Mouse (Mus musculus) lung, embryonic 14.5 days (tissue): Measurements from ENCODE around the gene Sorcs2. TPM values are rescaled to one million over a fixed set of nuclear protein-coding genes. Genes with fewer than 3 reads are reported as not detected.
A peak's percentile ranks its signal among the peaks of the same experiment; 100 is the strongest.

ENCODE experiments used
- ATAC-seq: fragments of 200-750 bp; cut with Nextera tagmentation; 2 replicates; pipeline ENCODE4 v1.8.0; 2017; ENCODE audit warnings: mild to moderate bottlenecking, moderate TSS enrichment, moderate library complexity; ENCODE audit not compliant: insufficient read depth
- DNase-seq: peaks from one replicate; pipeline ENCODE4 v3.0.0-alpha.2; 2015
- H3K27ac ChIP-seq: fragments of 300-500 bp; sonication (generic); 2 replicates; pipeline ENCODE4 v1.5.1; 2014; ENCODE audit warnings: low read depth, mild to moderate bottlenecking, moderate library complexity
- H3K27me3 ChIP-seq: fragments of 300-500 bp; sonication (generic); 2 replicates; pipeline ENCODE4 v1.6.1; 2014; ENCODE audit warnings: low read length, control low read depth; ENCODE audit not compliant: insufficient read depth
- H3K36me3 ChIP-seq: fragments of 300-500 bp; sonication (generic); 2 replicates; pipeline ENCODE4 v1.6.1; 2014; ENCODE audit warnings: control low read depth; ENCODE audit not compliant: insufficient read depth
- H3K4me1 ChIP-seq: fragments of 300-500 bp; sonication (generic); 2 replicates; pipeline ENCODE4 v1.6.1; 2014; ENCODE audit warnings: antibody characterized with exemption, control low read depth; ENCODE audit not compliant: insufficient read depth
- H3K4me2 ChIP-seq: fragments of 300-500 bp; sonication (generic); 2 replicates; pipeline ENCODE4 v1.6.1; 2014; ENCODE audit warnings: mild to moderate bottlenecking
- H3K4me3 ChIP-seq: fragments of 300-500 bp; sonication (generic); 2 replicates; pipeline ENCODE4 v1.5.1; 2014; ENCODE audit warnings: low read depth, low read length
- H3K9ac ChIP-seq: fragments of 300-500 bp; sonication (generic); 2 replicates; pipeline ENCODE4 v1.6.1; 2014
- H3K9me3 ChIP-seq: fragments of 300-500 bp; sonication (generic); 2 replicates; pipeline ENCODE4 v1.6.1; 2016; ENCODE audit warnings: low read depth, low read length, control low read depth
- CTCF ChIP-seq: IDR thresholded peaks from 2 replicates; pipeline ENCODE4 v1.5.1; 2016; ENCODE audit warnings: antibody characterized with exemption, low read depth
- WGBS: fragments of 180-500 bp; shearing (Covaris S2); extraction: QIAGEN DNeasy Blood & Tissue Kit; methylation state at CpG from one replicate; pipeline ENCODE4 v1.1.7; 2014; 5-methylcytosine and 5-hydroxymethylcytosine counted together
- polyA plus RNA-seq: library from polyadenylated mRNA; unstranded; fragments of >200 nt; fragmentation: Nextera tagmentation; extraction: Ambion mirVana; gene quantifications from 2 replicates; pipeline ENCODE4 v1.2.1, GENCODE M21; 2014

The Sorcs2 gene
- polyA plus RNA-seq, 1 experiment from 2014 or later = 20.6 TPM

GRCm38 (mm10) chr5:36006106-36006505, 391.8 kb downstream of the Sorcs2 start:
- no peak for TF ChIP-seq CTCF
- Histone ChIP-seq H3K4me1 (no peaks in the 10 kb centered on the region), H3K27ac (no peak overlapping the region), H3K36me3 (peaks cover 12% of the 10 kb centered on the region), H3K9me3 (no peaks in the 10 kb centered on the region), H3K4me3 (no peak overlapping the region), H3K27me3 (no peaks in the 10 kb centered on the region), H3K9ac (no peak overlapping the region), H3K4me2 (no peak overlapping the region)
- 63% methylated on average over 8 of the region's 8 CpGs for WGBS
- DNase-seq = no peak
- no peak for ATAC-seq

- H3K27ac ChIP-seq = no peak overlapping the region
- ATAC-seq = no peak
- no peak for TF ChIP-seq CTCF
- H3K36me3 ChIP-seq = peaks cover 34% of the 10 kb centered on the region
- no peaks in the 10 kb centered on the region for H3K27me3 ChIP-seq
- no peak overlapping the region for H3K4me3 ChIP-seq
- H3K9me3 ChIP-seq = no peaks in the 10 kb centered on the region
- WGBS = 66% methylated on average over 10 of the region's 10 CpGs
- no peak overlapping the region for H3K4me2 ChIP-seq
- DNase-seq = no peak
- H3K4me1 ChIP-seq = no peaks in the 10 kb centered on the region
- H3K9ac ChIP-seq = no peak overlapping the region
Observed at GRCm38 (mm10) chr5:36003797-36004196, 394.1 kb downstream of the Sorcs2 start.

- H3K4me1 ChIP-seq = no peaks in the 10 kb centered on the region
- no peak overlapping the region for H3K9ac ChIP-seq
- H3K9me3 ChIP-seq = no peaks in the 10 kb centered on the region
- H3K36me3 ChIP-seq = peaks cover 72% of the 10 kb centered on the region
- H3K27me3 ChIP-seq = no peaks in the 10 kb centered on the region
- no peak overlapping the region for H3K27ac ChIP-seq
- DNase-seq (no peak), ATAC-seq (no peak)
- no peak overlapping the region for H3K4me2 ChIP-seq
- TF ChIP-seq CTCF = no peak
- 84% methylated on average over 11 of the region's 11 CpGs for WGBS
- H3K4me3 ChIP-seq = no peak overlapping the region
Observed at GRCm38 (mm10) chr5:35989986-35990735, 407.8 kb downstream of the Sorcs2 start.

GRCm38 (mm10) chr5:35989506-35989905, 408.4 kb downstream of the Sorcs2 start:
- Histone ChIP-seq H3K4me3 (no peak overlapping the region), H3K27me3 (no peaks in the 10 kb centered on the region), H3K9me3 (no peaks in the 10 kb centered on the region), H3K4me1 (no peaks in the 10 kb centered on the region), H3K27ac (no peak overlapping the region), H3K9ac (no peak overlapping the region), H3K36me3 (peaks cover 78% of the 10 kb centered on the region), H3K4me2 (no peak overlapping the region)
- WGBS = 84% methylated on average over 6 of the region's 6 CpGs
- ATAC-seq (no peak), DNase-seq (no peak)
- no peak for TF ChIP-seq CTCF

- TF ChIP-seq CTCF = no peak
- Histone ChIP-seq H3K4me3 (no peak overlapping the region), H3K9me3 (no peaks in the 10 kb centered on the region)
Observed at GRCm38 (mm10) chr5:35988085-35988484, 409.9 kb downstream of the Sorcs2 start.

GRCm38 (mm10) chr5:35985611-35986010, 412.3 kb downstream of the Sorcs2 start:
- H3K36me3 ChIP-seq = peaks cover 72% of the 10 kb centered on the region

More at GRCm38 (mm10) chr5:35988085-35988484, 409.9 kb downstream of the Sorcs2 start:
- Histone ChIP-seq H3K27ac (no peak overlapping the region), H3K9ac (no peak overlapping the region), H3K36me3 (peaks cover 78% of the 10 kb centered on the region), H3K27me3 (no peaks in the 10 kb centered on the region), H3K4me1 (no peaks in the 10 kb centered on the region), H3K4me2 (no peak overlapping the region)
- DNase-seq = no peak
- no peak for ATAC-seq
- WGBS = 93% methylated on average over 8 of the region's 8 CpGs

GRCm38 (mm10) chr5:35981976-35982375, 416.0 kb downstream of the Sorcs2 start:
- 39% methylated on average over 4 of the region's 4 CpGs for WGBS
- ATAC-seq = peak; percentile 48; the same call in 1 of the 2 replicates
- Histone ChIP-seq H3K36me3 (peaks cover 72% of the 10 kb centered on the region), H3K4me1 (no peaks in the 10 kb centered on the region), H3K9me3 (no peaks in the 10 kb centered on the region), H3K27ac (no peak overlapping the region), H3K9ac (no peak overlapping the region), H3K4me2 (no peak overlapping the region), H3K27me3 (no peaks in the 10 kb centered on the region), H3K4me3 (no peak overlapping the region)
- DNase-seq = peak; percentile 90
- peak; percentile 96 for TF ChIP-seq CTCF

More at GRCm38 (mm10) chr5:35985611-35986010, 412.3 kb downstream of the Sorcs2 start:
- TF ChIP-seq CTCF = no peak
- no peaks in the 10 kb centered on the region for H3K4me1 ChIP-seq
- no peak overlapping the region for H3K4me3 ChIP-seq
- no peak overlapping the region for H3K4me2 ChIP-seq
- no peak overlapping the region for H3K9ac ChIP-seq
- H3K27me3 ChIP-seq = no peaks in the 10 kb centered on the region
- no peak for DNase-seq
- ATAC-seq = no peak
- 85% methylated on average over 8 of the region's 8 CpGs for WGBS
- no peaks in the 10 kb centered on the region for H3K9me3 ChIP-seq
- no peak overlapping the region for H3K27ac ChIP-seq
